Mouse (Mus musculus) heart, adult 2 months (tissue): Measurements from ENCODE around the gene Nme3. TPM values are rescaled to one million over a fixed set of nuclear protein-coding genes. Genes with fewer than 3 reads are reported as not detected.

Experiments used
- DNase-seq, 2 experiments: peaks; one replicate each; pipeline ENCODE4 v3.0.0; 2021
- H3K27ac ChIP-seq: fragments of 200-600 bp; 2 replicates; pipeline ENCODE4 v1.8.1; 2022
- H3K27me3 ChIP-seq: fragments of 200-500 bp; 2 replicates; pipeline ENCODE4 v1.6.1; 2012; ENCODE audit warnings: mild to moderate bottlenecking, low read length, inconsistent platforms, mixed read lengths; ENCODE audit not compliant: control insufficient read depth, insufficient read depth
- H3K36me3 ChIP-seq: fragments of 200-500 bp; 2 replicates; pipeline ENCODE4 v1.6.1; 2012; ENCODE audit warnings: low read length, inconsistent platforms; ENCODE audit not compliant: control insufficient read depth, insufficient read depth
- H3K4me1 ChIP-seq: fragments of 200-500 bp; 2 replicates; pipeline ENCODE4 v1.6.1; 2011; ENCODE audit warnings: low read length; ENCODE audit not compliant: control insufficient read depth, insufficient read depth
- H3K4me3 ChIP-seq: fragments of 200-600 bp; 2 replicates; pipeline ENCODE4 v1.8.1; 2022
- H3K79me2 ChIP-seq: fragments of 200-500 bp; replicated peaks from 2 replicates; pipeline ENCODE4 v1.6.1; 2012; ENCODE audit warnings: mild to moderate bottlenecking, inconsistent platforms, low read length, moderate library complexity, mixed read lengths; ENCODE audit not compliant: control insufficient read depth, insufficient read depth
- H3K9ac ChIP-seq: fragments of 200-500 bp; 2 replicates; pipeline ENCODE4 v1.6.1; 2012; ENCODE audit warnings: low read depth, mild to moderate bottlenecking, control low read depth, inconsistent platforms, low read length, mixed read lengths
- CTCF ChIP-seq: fragments of 200-600 bp; IDR thresholded peaks from 2 replicates; pipeline ENCODE4 v1.8.1; 2022; ENCODE audit warnings: antibody characterized with exemption, mild to moderate bottlenecking, moderate library complexity
- EP300 ChIP-seq: fragments of 200-500 bp; IDR thresholded peaks from 2 replicates; pipeline ENCODE4 v1.6.1; 2011; ENCODE audit warnings: low read depth, low read length, control low read depth; ENCODE audit not compliant: insufficient read depth
- POLR2A ChIP-seq: fragments of 200-500 bp; IDR thresholded peaks from 2 replicates; pipeline ENCODE4 v1.6.1; 2011; ENCODE audit warnings: mild to moderate bottlenecking, low read depth, low read length, control low read depth; ENCODE audit not compliant: insufficient read depth
- WGBS: fragments of 180-500 bp; shearing (Covaris S2); methylation state at CpG from one replicate; pipeline ENCODE4 v1.1.7; 2018; 5-methylcytosine and 5-hydroxymethylcytosine counted together
- intact Hi-C: fragments of 180-260 bp; cut with DNase I; formaldehyde crosslinking; loops from one replicate; pipeline ENCODE4 v1.15.1; 2025
- polyA plus RNA-seq: library from polyadenylated mRNA; depleted of rRNA; stranded (reverse); fragments of >200 nt; gene quantifications from 2 replicates; pipeline ENCODE4 v1.2.3, GENCODE M21; 2012
- total RNA-seq, 2 experiments: library from RNA; stranded (reverse); gene quantifications; 2 replicates each; pipeline ENCODE4 v1.2.3; 2021

The Nme3 gene
- total and polyA plus RNA-seq, 3 experiments, result 30.7 to 46.4 (median 37.7) TPM

- TF ChIP-seq EP300, result no peak
- no peak for TF ChIP-seq CTCF
- no peak for TF ChIP-seq POLR2A
- intact Hi-C loops, result no loop called here
- DNase-seq, result no peak
Measured at GRCm38 (mm10) chr17:24900014-24900413, 3.7 kb downstream of the Nme3 start.

GRCm38 (mm10) chr17:24902124-24902523 lies 5.8 kb downstream of the Nme3 start:
- H3K79me2 ChIP-seq, result no peaks in the 10 kb centered on the region
- 91% methylated on average over 5 of the region's 5 CpGs for WGBS
- no peak overlapping the region for H3K4me3 ChIP-seq
- TF ChIP-seq CTCF, result no peak
- TF ChIP-seq EP300, result no peak
- no peak for TF ChIP-seq POLR2A
- H3K27me3 ChIP-seq, result no peaks in the 10 kb centered on the region
- no peak overlapping the region for H3K27ac ChIP-seq
- no peaks in the 10 kb centered on the region for H3K36me3 ChIP-seq
- H3K9ac ChIP-seq, result no peak overlapping the region
- intact Hi-C loops, result no loop called here
- DNase-seq, result no peak
- peaks cover 2% of the 10 kb centered on the region for H3K4me1 ChIP-seq

More at GRCm38 (mm10) chr17:24900014-24900413, 3.7 kb downstream of the Nme3 start:
- 98% methylated on average over 6 of the region's 6 CpGs for WGBS
- H3K27ac ChIP-seq, result no peak overlapping the region
- no peaks in the 10 kb centered on the region for H3K79me2 ChIP-seq
- peaks cover 3% of the 10 kb centered on the region for H3K4me1 ChIP-seq
- H3K27me3 ChIP-seq, result no peaks in the 10 kb centered on the region
- H3K9ac ChIP-seq, result no peak overlapping the region
- H3K4me3 ChIP-seq, result no peak overlapping the region
- no peaks in the 10 kb centered on the region for H3K36me3 ChIP-seq

GRCm38 (mm10) chr17:24902671-24903474 lies 6.6 kb downstream of the Nme3 start:
- no peak overlapping the region for H3K9ac ChIP-seq
- H3K79me2 ChIP-seq, result no peaks in the 10 kb centered on the region
- no peaks in the 10 kb centered on the region for H3K27me3 ChIP-seq
- no peak for TF ChIP-seq EP300
- peak; percentile 63 for TF ChIP-seq CTCF
- no peak for DNase-seq
- H3K27ac ChIP-seq, result no peak overlapping the region
- intact Hi-C loops, result no loop called here
- no peak overlapping the region for H3K4me3 ChIP-seq
- 71% methylated on average over 9 of the region's 9 CpGs for WGBS
- H3K36me3 ChIP-seq, result no peaks in the 10 kb centered on the region
- H3K4me1 ChIP-seq, result peaks cover 2% of the 10 kb centered on the region

- Histone ChIP-seq H3K4me1 (peaks cover under 1% of the 10 kb centered on the region), H3K27ac (no peak overlapping the region), H3K36me3 (no peaks in the 10 kb centered on the region), H3K4me3 (no peak overlapping the region), H3K9ac (no peak overlapping the region), H3K79me2 (no peaks in the 10 kb centered on the region), H3K27me3 (no peaks in the 10 kb centered on the region)
- TF ChIP-seq CTCF (no peak), POLR2A (no peak), EP300 (no peak)
- 90% methylated on average over 9 of the region's 9 CpGs for WGBS
- intact Hi-C loops, result no loop called here
- no peak for DNase-seq
Measured at GRCm38 (mm10) chr17:24903767-24904166, 7.5 kb downstream of the Nme3 start.

- Histone ChIP-seq H3K4me1 (no peaks in the 10 kb centered on the region), H3K36me3 (no peaks in the 10 kb centered on the region), H3K27me3 (no peaks in the 10 kb centered on the region), H3K27ac (no peak overlapping the region), H3K9ac (no peak overlapping the region), H3K79me2 (no peaks in the 10 kb centered on the region), H3K4me3 (no peak overlapping the region)
- TF ChIP-seq EP300 (no peak), CTCF (no peak), POLR2A (no peak)
- 91% methylated on average over 2 of the region's 2 CpGs for WGBS
- intact Hi-C loops, result no loop called here
- DNase-seq, result no peak
Measured at GRCm38 (mm10) chr17:24907591-24907990, 11.3 kb downstream of the Nme3 start.

GRCm38 (mm10) chr17:24913984-24914383 lies 17.7 kb downstream of the Nme3 start:
- Histone ChIP-seq H3K79me2 (no peaks in the 10 kb centered on the region), H3K27me3 (no peaks in the 10 kb centered on the region), H3K4me3 (no peak overlapping the region), H3K27ac (no peak overlapping the region), H3K4me1 (no peaks in the 10 kb centered on the region), H3K36me3 (no peaks in the 10 kb centered on the region), H3K9ac (no peak overlapping the region)
- intact Hi-C loops, result no loop called here
- no peak for DNase-seq
- TF ChIP-seq EP300, result no peak
- TF ChIP-seq POLR2A, result no peak
- TF ChIP-seq CTCF, result no peak
